Mouse (Mus musculus) cortical plate, adult 2 months (tissue): Measurements from ENCODE around the gene Trpc7.

Source experiments
- CTCF ChIP-seq: fragments of 200-500 bp; IDR thresholded peaks from 2 replicates; pipeline ENCODE4 v1.5.1; 2011; ENCODE audit warnings: mild to moderate bottlenecking, control low read depth, low read length; ENCODE audit not compliant: insufficient read depth; ENCODE audit errors: extremely low read depth
- POLR2A ChIP-seq: fragments of 200-500 bp; IDR thresholded peaks from 2 replicates; pipeline ENCODE4 v1.6.1; 2011; ENCODE audit warnings: mild to moderate bottlenecking, low read length, control low read depth; ENCODE audit not compliant: insufficient read depth; ENCODE audit errors: extremely low read depth

- no peak for TF ChIP-seq POLR2A
- TF ChIP-seq CTCF, result no peak
Measured at GRCm38 (mm10) chr13:56773262-56773870, 122.4 kb downstream of the Trpc7 start.
